Mouse (Mus musculus) liver, embryonic 15.5 days (tissue): ENCODE measurements around the gene Rdm1. TPM values are rescaled to one million over a fixed set of nuclear protein-coding genes. Genes with fewer than 3 reads are reported as not detected.
"Not testable (repeated sequence)": the region's sequence is repeated elsewhere in the genome, so short reads cannot be mapped to it uniquely, and the experiment has no call there.

Experiments used
- ATAC-seq: fragments of 200-750 bp; cut with Nextera tagmentation; 2 replicates; pipeline ENCODE4 v1.8.0; 2017; ENCODE audit warnings: moderate number of reproducible peaks, mild to moderate bottlenecking, moderate library complexity; ENCODE audit not compliant: insufficient read depth
- H3K27ac ChIP-seq: fragments of 300-500 bp; sonication (generic); replicated peaks from 2 replicates; pipeline ENCODE4 v1.5.1; 2015; ENCODE audit warnings: mild to moderate bottlenecking, inconsistent platforms
- H3K27me3 ChIP-seq: fragments of 300-500 bp; sonication (generic); 2 replicates; pipeline ENCODE4 v1.6.1; 2015; ENCODE audit warnings: mild to moderate bottlenecking, inconsistent platforms
- H3K36me3 ChIP-seq: fragments of 300-500 bp; sonication (generic); replicated peaks from 2 replicates; pipeline ENCODE4 v1.6.1; 2015; ENCODE audit warnings: moderate library complexity, mild to moderate bottlenecking, inconsistent platforms
- H3K4me1 ChIP-seq: fragments of 300-500 bp; sonication (generic); replicated peaks from 2 replicates; pipeline ENCODE4 v1.6.1; 2015; ENCODE audit warnings: inconsistent platforms
- H3K4me2 ChIP-seq: fragments of 300-500 bp; sonication (generic); 2 replicates; pipeline ENCODE4 v1.6.1; 2015; ENCODE audit warnings: moderate library complexity, mild to moderate bottlenecking, inconsistent platforms
- H3K4me3 ChIP-seq: fragments of 300-500 bp; sonication (generic); replicated peaks from 2 replicates; pipeline ENCODE4 v1.5.1; 2015; ENCODE audit warnings: mild to moderate bottlenecking, inconsistent platforms
- H3K9ac ChIP-seq: fragments of 300-500 bp; sonication (generic); 2 replicates; pipeline ENCODE4 v1.6.1; 2015; ENCODE audit warnings: moderate library complexity, mild to moderate bottlenecking, inconsistent platforms
- H3K9me3 ChIP-seq: fragments of 300-500 bp; sonication (generic); replicated peaks from 2 replicates; pipeline ENCODE4 v1.6.1; 2016; ENCODE audit warnings: inconsistent platforms
- WGBS: fragments of 180-500 bp; shearing (Covaris S2); methylation state at CpG from one replicate; pipeline ENCODE4 v1.1.7; 2015; ENCODE audit warnings: mixed read lengths; ENCODE audit not compliant: insufficient replicate concordance; 5-methylcytosine and 5-hydroxymethylcytosine counted together
- polyA plus RNA-seq: library from polyadenylated mRNA; unstranded; fragments of >200 nt; fragmentation: Nextera tagmentation; extraction: Ambion mirVana; gene quantifications from 2 replicates; pipeline ENCODE4 v1.2.1, GENCODE M21; 2015

Rdm1 gene
- polyA plus RNA-seq, 1 experiment from 2014 or later = 12.1 TPM

GRCm38 (mm10) chr11:101642931-101643330, 15.9 kb downstream of the Rdm1 start:
- Histone ChIP-seq H3K9ac (no peak overlapping the region; the same call in 1 of the 2 replicates), H3K27ac (peak overlapping the region; percentile 72; the same call in 1 of the 2 replicates), H3K27me3 (peaks cover 11% of the 10 kb centered on the region), H3K4me2 (no peak overlapping the region), H3K4me1 (peaks cover 34% of the 10 kb centered on the region), H3K9me3 (no peaks in the 10 kb centered on the region), H3K36me3 (no peaks in the 10 kb centered on the region), H3K4me3 (no peak overlapping the region)
- 44% methylated on average over 5 of the region's 5 CpGs for WGBS
- ATAC-seq = no peak

DNA sequence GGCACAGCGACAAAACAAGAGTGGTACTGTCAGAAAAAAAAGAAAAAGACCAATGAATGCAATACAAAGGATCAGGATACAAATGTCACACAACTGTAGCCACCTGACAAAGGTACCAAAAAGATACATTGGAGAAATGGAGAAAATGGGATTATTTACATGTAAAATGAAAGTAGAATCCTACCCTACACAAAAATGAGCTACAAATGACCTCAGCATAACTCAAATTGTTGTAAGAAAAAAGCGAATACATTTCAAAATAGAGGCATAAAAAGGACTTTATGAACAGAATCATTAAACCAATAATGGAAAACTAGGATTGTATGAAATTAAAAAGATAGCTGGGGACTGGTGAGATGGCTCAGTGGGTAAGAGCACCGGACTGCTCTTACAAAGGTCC, 17.6 kb downstream of the Rdm1 start:
- Histone ChIP-seq H3K27me3 (peaks cover 7% of the 10 kb centered on the region), H3K9ac (no peak overlapping the region), H3K4me2 (no peak overlapping the region), H3K4me3 (no peak overlapping the region), H3K4me1 (peaks cover 34% of the 10 kb centered on the region), H3K9me3 (no peaks in the 10 kb centered on the region), H3K36me3 (no peaks in the 10 kb centered on the region), H3K27ac (peak overlapping the region; percentile 76)
- 48% methylated on average over 3 of the region's 3 CpGs for WGBS
- ATAC-seq = no peak

GRCm38 (mm10) chr11:101645043-101645410, 18.0 kb downstream of the Rdm1 start:
- H3K9me3 ChIP-seq, ATAC-seq, H3K4me3 ChIP-seq, H3K27me3 ChIP-seq, H3K4me2 ChIP-seq, H3K36me3 ChIP-seq, H3K9ac ChIP-seq: not testable (repeated sequence)
- peaks cover 34% of the 10 kb centered on the region for H3K4me1 ChIP-seq
- peak overlapping the region; percentile 76 for H3K27ac ChIP-seq
- 3% methylated on average over 4 of the region's 4 CpGs for WGBS

- H3K4me1 ChIP-seq = peaks cover 34% of the 10 kb centered on the region
- H3K27me3 ChIP-seq, H3K9me3 ChIP-seq, H3K36me3 ChIP-seq: not testable (repeated sequence)
- H3K9ac ChIP-seq = peak overlapping the region; percentile 49
- under 1% methylated on average over 44 of the region's 56 CpGs for WGBS
- H3K27ac ChIP-seq = peak overlapping the region; percentile 86
- peak overlapping the region; percentile 49 for H3K4me3 ChIP-seq
- peak overlapping the region; percentile 71 for H3K4me2 ChIP-seq
- peak; percentile 80 for ATAC-seq
Measured at GRCm38 (mm10) chr11:101645411-101646282, 18.7 kb downstream of the Rdm1 start.

DNA sequence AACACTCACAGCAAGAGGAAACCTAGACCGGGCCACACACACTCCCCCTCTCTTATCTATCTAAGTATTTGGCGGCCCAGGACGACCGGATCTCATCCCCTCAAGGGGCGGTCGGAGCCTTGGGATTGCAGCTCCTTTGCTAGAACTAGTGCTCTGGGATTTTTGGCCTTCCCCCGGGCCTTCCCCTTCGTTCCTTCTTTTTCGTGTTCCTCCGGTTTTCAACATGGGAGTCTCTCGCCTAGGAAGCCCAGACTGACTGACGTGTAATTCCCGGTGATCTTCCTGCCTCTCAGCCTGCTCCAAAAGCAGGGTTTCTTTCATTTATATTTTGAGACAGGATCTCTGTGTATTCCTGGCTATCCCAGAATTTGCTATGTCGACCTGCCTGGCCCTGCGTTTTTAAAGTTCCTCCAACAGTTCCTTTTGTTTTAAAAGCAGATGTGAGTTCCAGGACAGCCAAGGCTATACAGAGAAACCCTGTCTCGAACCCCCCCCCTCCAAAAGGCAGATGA, 19.3 kb downstream of the Rdm1 start:
- Histone ChIP-seq H3K27ac (peak overlapping the region; percentile 86), H3K4me1 (peaks cover 30% of the 10 kb centered on the region), H3K9ac (peak overlapping the region; percentile 49), H3K4me3 (peak overlapping the region; percentile 49), H3K4me2 (peak overlapping the region; percentile 71)
- not testable (repeated sequence) for H3K9me3 ChIP-seq, H3K27me3 ChIP-seq, H3K36me3 ChIP-seq, ATAC-seq
- 12% methylated on average over 16 of the region's 16 CpGs for WGBS

GRCm38 (mm10) chr11:101647093-101647492, 20.1 kb downstream of the Rdm1 start:
- H3K9me3 ChIP-seq, H3K27me3 ChIP-seq, ATAC-seq, H3K27ac ChIP-seq, H3K9ac ChIP-seq, H3K4me3 ChIP-seq, H3K4me2 ChIP-seq, H3K36me3 ChIP-seq: not testable (repeated sequence)
- 76% methylated on average over 10 of the region's 10 CpGs for WGBS
- peaks cover 30% of the 10 kb centered on the region for H3K4me1 ChIP-seq

DNA sequence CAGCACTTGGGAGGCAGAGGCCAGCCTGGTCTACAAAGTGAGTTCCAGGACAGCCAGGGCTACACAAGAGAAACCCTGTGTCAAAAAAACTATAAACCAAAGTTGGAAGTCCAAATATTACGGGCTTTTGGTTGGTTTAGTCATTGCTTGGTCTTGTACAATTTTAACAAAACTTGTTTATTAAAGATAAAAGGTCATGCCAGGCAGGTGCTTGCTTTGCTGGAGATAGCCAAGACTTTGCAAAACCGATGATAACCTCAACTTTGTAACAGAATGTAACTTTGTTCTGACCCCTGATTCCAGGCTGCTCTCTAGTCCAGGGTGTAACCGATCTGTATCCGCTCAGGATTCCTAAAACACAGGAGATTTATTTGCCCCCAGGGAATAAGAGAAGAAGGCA, 29.4 kb downstream of the Rdm1 start:
- H3K9ac ChIP-seq = no peak overlapping the region
- WGBS = 72% methylated on average over 4 of the region's 4 CpGs
- no peaks in the 10 kb centered on the region for H3K36me3 ChIP-seq
- H3K27me3 ChIP-seq = peaks cover 23% of the 10 kb centered on the region
- no peak overlapping the region for H3K27ac ChIP-seq
- no peak for ATAC-seq
- no peak overlapping the region for H3K4me3 ChIP-seq
- H3K4me1 ChIP-seq = peaks cover 20% of the 10 kb centered on the region
- H3K9me3 ChIP-seq = no peaks in the 10 kb centered on the region
- no peak overlapping the region for H3K4me2 ChIP-seq

GRCm38 (mm10) chr11:101657528-101657885, 30.5 kb downstream of the Rdm1 start:
- peak overlapping the region; percentile 88 for H3K27ac ChIP-seq
- no peaks in the 10 kb centered on the region for H3K9me3 ChIP-seq
- H3K36me3 ChIP-seq = no peaks in the 10 kb centered on the region
- peak overlapping the region; percentile 29 for H3K4me3 ChIP-seq
- peaks cover 29% of the 10 kb centered on the region for H3K4me1 ChIP-seq
- 9% methylated on average over 3 of the region's 3 CpGs for WGBS
- peaks cover 21% of the 10 kb centered on the region for H3K27me3 ChIP-seq
- ATAC-seq = no peak
- H3K9ac ChIP-seq = peak overlapping the region; percentile 50
- peak overlapping the region; percentile 59 for H3K4me2 ChIP-seq

DNA sequence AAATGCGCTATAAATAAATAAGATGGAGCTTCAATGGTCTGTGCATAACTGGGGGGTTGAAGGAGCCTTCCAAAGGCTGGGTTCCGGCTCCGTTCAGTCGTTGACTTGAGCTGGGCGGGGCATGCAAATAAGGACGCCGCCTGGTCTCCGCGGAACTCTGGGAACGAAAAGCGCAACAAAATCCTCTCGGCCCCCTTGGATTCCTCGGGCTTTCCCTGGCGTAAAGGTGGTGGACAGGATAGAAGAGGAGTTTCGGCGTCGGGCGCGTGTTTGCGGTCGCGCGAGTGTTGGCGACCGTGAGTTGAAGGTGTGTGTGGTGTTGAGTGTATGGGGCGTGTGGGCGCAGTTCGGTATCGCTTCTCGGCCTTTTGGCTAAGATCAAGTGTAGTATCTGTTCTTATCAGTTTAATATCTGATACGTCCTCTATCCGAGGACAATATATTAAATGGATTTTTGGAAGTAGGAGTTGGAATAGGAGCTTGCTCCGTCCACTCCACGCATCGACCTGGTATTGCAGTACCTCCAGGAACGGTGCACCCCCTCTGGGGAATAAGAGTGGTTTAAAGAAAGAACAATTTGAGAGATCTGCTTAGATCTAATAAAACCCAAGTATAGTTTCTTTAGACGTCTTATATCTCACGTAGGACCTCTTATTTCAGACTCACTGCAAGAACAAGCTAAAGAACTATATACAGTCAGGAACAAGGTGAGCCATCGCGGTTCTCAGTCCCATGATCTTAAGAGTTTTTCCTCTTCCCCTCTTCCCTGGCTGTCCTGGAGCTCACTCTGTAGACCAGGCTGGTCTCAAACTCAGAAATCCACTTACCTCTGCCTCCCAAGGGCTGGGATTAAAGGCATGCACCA, 31.1 kb downstream of the Rdm1 start:
- ATAC-seq = peak; percentile 91
- not testable (repeated sequence) for H3K36me3 ChIP-seq, H3K9me3 ChIP-seq
- Histone ChIP-seq H3K27ac (peak overlapping the region; percentile 88), H3K4me3 (peak overlapping the region; percentile 29), H3K4me1 (peaks cover 34% of the 10 kb centered on the region), H3K4me2 (peak overlapping the region; percentile 59), H3K9ac (peak overlapping the region; percentile 50), H3K27me3 (peaks cover 15% of the 10 kb centered on the region)
- WGBS = 0% methylated on average over 38 of the region's 40 CpGs

GRCm38 (mm10) chr11:101658751-101659558, 32.0 kb downstream of the Rdm1 start:
- Histone ChIP-seq H3K4me2 (no peak overlapping the region), H3K4me1 (peaks cover 39% of the 10 kb centered on the region), H3K27me3 (0 out of 2 replicates have a peak, but pooled peaks cover 8% of the 10 kb centered on the region), H3K9me3 (no peaks in the 10 kb centered on the region), H3K4me3 (no peak overlapping the region), H3K36me3 (no peaks in the 10 kb centered on the region), H3K27ac (peak overlapping the region; percentile 81), H3K9ac (no peak overlapping the region)
- 25% methylated on average over 10 of the region's 10 CpGs for WGBS
- peak; percentile 10 for ATAC-seq
